Mouse (Mus musculus) naive thymus-derived CD4-positive, alpha-beta T cell, adult 2 months (primary cell): Measurements from ENCODE around the gene Actr6.
"Not testable (repeated sequence)": the region's sequence is repeated elsewhere in the genome, so short reads cannot be mapped to it uniquely, and the experiment has no call there.

Experiments used
- DNase-seq: peaks from one replicate; pipeline ENCODE4 v3.0.0-alpha.2; 2011; ENCODE audit warnings: low read depth

Actr6 gene

GRCm38 (mm10) chr10:89680517-89680916 is 51.6 kb downstream of the Actr6 start:
- DNase-seq, result no peak

- no peak for DNase-seq
Observed at GRCm38 (mm10) chr10:89679448-89679847, 52.6 kb downstream of the Actr6 start.

GRCm38 (mm10) chr10:89678054-89678453 is 54.0 kb downstream of the Actr6 start:
- no peak for DNase-seq

- no peak for DNase-seq
Observed at GRCm38 (mm10) chr10:89676609-89677008, 55.5 kb downstream of the Actr6 start.

GRCm38 (mm10) chr10:89670371-89670770 is 61.7 kb downstream of the Actr6 start:
- DNase-seq, result not testable (repeated sequence)

- no peak for DNase-seq
Observed at GRCm38 (mm10) chr10:89667571-89667970, 64.5 kb downstream of the Actr6 start.

- no peak for DNase-seq
Observed at GRCm38 (mm10) chr10:89665679-89666078, 66.4 kb downstream of the Actr6 start.

GRCm38 (mm10) chr10:89664977-89665645 is 67.0 kb downstream of the Actr6 start:
- DNase-seq, result no peak
